1 mouse cellular context compared by ENCODE assay signal in the genomic region with DNA sequence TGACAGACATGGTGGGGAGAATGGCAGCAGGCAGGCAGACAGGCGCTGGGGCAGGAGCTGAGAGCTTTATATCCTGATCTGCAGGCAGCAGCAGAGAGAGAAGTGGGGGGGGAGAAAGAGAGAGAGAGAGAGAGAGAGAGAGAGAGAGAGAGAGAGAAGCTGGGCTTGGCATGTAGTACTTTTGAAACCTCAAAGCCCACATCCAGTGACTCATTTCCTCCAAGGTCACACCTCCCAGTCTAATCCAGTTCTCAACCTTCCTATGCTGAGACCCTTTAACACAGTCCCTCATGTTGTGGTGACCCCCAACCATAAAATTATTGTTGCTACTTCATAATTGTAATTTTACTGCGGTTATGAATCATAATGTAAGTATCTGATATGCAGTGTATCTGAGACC.
TF ChIP-seq lines count a peak whose summit lies in the region.

No protein-coding gene starts in this region.

TF ChIP-seq in MEL, 35 proteins besides CTCF, POLR2A, EP300 and RAD21:
- TF ChIP-seq TCF12 (IDR thresholded peaks at IDR 0.05; ENCODE audit: low read depth, low read length) (no peak), POLR2AphosphoS5 (IDR thresholded peaks at IDR 0.05; ENCODE audit: borderline replicate concordance, low read depth, low read length) (no peak), POLR2AphosphoS2 (IDR thresholded peaks at IDR 0.05; ENCODE audit: low read length) (no peak), MEF2A (IDR thresholded peaks at IDR 0.05; ENCODE audit: extremely low read depth, insufficient replicate concordance, low read depth, low read length, poor library complexity, severe bottlenecking) (no peak), ELF1 (IDR thresholded peaks at IDR 0.05; ENCODE audit: low read depth, low read length) (no peak), JUND (IDR thresholded peaks at IDR 0.05; ENCODE audit: low read depth, low read length) (peak; percentile 96)
